Mouse (Mus musculus): ENCODE measurements around the gene Ctss.

DNA sequence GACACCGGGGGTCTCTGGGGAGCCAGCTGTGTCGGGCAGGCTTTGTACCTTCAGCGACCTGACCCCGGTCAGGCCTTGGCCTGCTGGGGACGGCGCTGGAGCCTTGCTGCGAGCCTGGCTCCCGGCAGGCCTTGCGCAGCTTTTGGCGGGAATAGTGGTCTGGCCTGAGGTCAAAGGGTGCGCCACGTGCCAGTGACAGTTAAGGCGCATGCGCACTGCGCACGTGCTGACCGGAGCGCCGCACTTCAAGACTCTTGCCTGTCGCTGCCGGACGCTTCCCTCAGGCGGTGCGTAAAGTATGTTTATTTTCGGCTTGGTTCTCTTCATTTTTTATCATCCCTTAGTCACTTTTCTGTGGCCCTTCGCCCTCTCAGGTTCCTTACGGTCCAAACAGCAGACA, 32.9 kb downstream of the Ctss start, which contains the start of gene Hormad1:
- no peak for TF ChIP-seq CTCF (conservative IDR thresholded peaks at IDR 0.05; ENCODE audit: low read length)
- TF ChIP-seq NANOG (IDR thresholded peaks at IDR 0.05; ENCODE audit: borderline replicate concordance, low read length): no peak

Data from E14TG2a.4 (cell line).